Mouse (Mus musculus) liver, adult 10 weeks (tissue): ENCODE results near the gene Uckl1. TPM values are rescaled to one million over a fixed set of nuclear protein-coding genes. Genes with fewer than 3 reads are reported as not detected.

Experiments used
- polyA plus RNA-seq: library from polyadenylated mRNA; stranded (reverse); fragments of 350-450 nt; fragmentation: Illumina TruSeq; extraction: RNeasy Lipid Tissue Mini Kit (QIAGEN cat#74804); gene quantifications from one replicate; pipeline ENCODE4 v1.2.3, GENCODE M21; 2014; ENCODE audit warnings: low read depth, low replicate concordance

Gene Uckl1
- 17.9 TPM for polyA plus RNA-seq

GRCm38 (mm10) chr2:181584411-181584942, at the start of gene Uckl1:
TSS of gene Uckl1 (minus strand) at chr2:181584892.

GRCm38 (mm10) chr2:181598454-181599351, 14.0 kb upstream of the Uckl1 start, which contains the start of gene Samd10:
TSS of gene Samd10 (minus strand) at chr2:181599212.

GRCm38 (mm10) chr2:181592231-181593041, 7.7 kb upstream of the Uckl1 start, which contains the start of gene Zfp512b:
TSS of gene Zfp512b (minus strand) at chr2:181592803.

GRCm38 (mm10) chr2:181591528-181592085, 6.9 kb upstream of the Uckl1 start, which contains the start of gene Prpf6:
TSS of gene Prpf6 (plus strand) at chr2:181591868.

GRCm38 (mm10) chr2:181520118-181520935, 64.4 kb downstream of the Uckl1 start, which contains the start of gene Dnajc5:
TSS of gene Dnajc5 (plus strand) at chr2:181520485.

Other genes starting within 250 kb of the Uckl1 start
- gene Zgpat, start 220.0 kb downstream of the Uckl1 start, polyA plus RNA-seq = 1.6 TPM
- 22.1 TPM for gene Arfrp1, start 219.5 kb downstream of the Uckl1 start, polyA plus RNA-seq
- gene Lime1, start 204.8 kb downstream of the Uckl1 start, polyA plus RNA-seq = 0.50 TPM
- 2.7 TPM for gene Zbtb46, start 125.5 kb downstream of the Uckl1 start, polyA plus RNA-seq
- gene Abhd16b, start 91.7 kb downstream of the Uckl1 start, polyA plus RNA-seq = not detected
- gene Tpd52l2, start 87.8 kb downstream of the Uckl1 start, polyA plus RNA-seq = 17.1 TPM
- gene Dnajc5, start 64.4 kb downstream of the Uckl1 start, polyA plus RNA-seq = 19.5 TPM
- gene Prpf6, start 7.0 kb upstream of the Uckl1 start, polyA plus RNA-seq = 14.8 TPM
- 4.4 TPM for gene Zfp512b, start 7.9 kb upstream of the Uckl1 start, polyA plus RNA-seq
- gene Samd10, start 14.3 kb upstream of the Uckl1 start, polyA plus RNA-seq = 0.77 TPM
- not detected for gene Gm29797, start 72.1 kb upstream of the Uckl1 start, polyA plus RNA-seq
- gene Sox18, start 86.7 kb upstream of the Uckl1 start, polyA plus RNA-seq = not detected
- 1.4 TPM for gene Tcea2, start 95.4 kb upstream of the Uckl1 start, polyA plus RNA-seq
- gene Rgs19, start 109.1 kb upstream of the Uckl1 start, polyA plus RNA-seq = 1.7 TPM
- gene Lkaaear1, start 113.5 kb upstream of the Uckl1 start, polyA plus RNA-seq = not detected
- not detected for gene Oprl1, start 130.1 kb upstream of the Uckl1 start, polyA plus RNA-seq
- not detected for gene Myt1, start 178.4 kb upstream of the Uckl1 start, polyA plus RNA-seq